Comparison of ENCODE assay signal across 8 mouse cellular contexts in genomic region chr16:32200256-32201003, GRCm38 (mm10). TPM values are rescaled to one million over a fixed set of nuclear protein-coding genes. Genes with fewer than 3 reads are reported as not detected.
DNase-seq lines count a peak whose midpoint lies in the region; ATAC-seq and TF ChIP-seq lines count a peak whose summit lies in the region.

No protein-coding gene starts in this region.

- peaks cover 7% of the 10 kb centered on the region for H3K4me1 ChIP-seq in midbrain, embryonic 10.5 days
- no peaks in the 10 kb centered on the region for H3K4me1 ChIP-seq in midbrain, embryonic 11.5 days (ENCODE audit: control insufficient read depth, insufficient read depth, low read length)
- H3K4me1 ChIP-seq in forebrain, embryonic 10.5 days, result peaks cover 14% of the 10 kb centered on the region
- H3K4me1 ChIP-seq in hindbrain, postnatal 0 days (ENCODE audit: insufficient read depth, low read length), result no peaks in the 10 kb centered on the region
- no peaks in the 10 kb centered on the region for H3K4me1 ChIP-seq in liver, embryonic 15.5 days (replicated peaks)
- peaks cover 9% of the 10 kb centered on the region for H3K4me1 ChIP-seq in neural tube, embryonic 12.5 days

- H3K27ac ChIP-seq in midbrain, embryonic 10.5 days (replicated peaks), result peak overlapping the region; percentile 55; the same call in 1 of the 2 replicates
- no peak overlapping the region for H3K27ac ChIP-seq in midbrain, embryonic 11.5 days (ENCODE audit: low read depth, low read length)
- H3K27ac ChIP-seq in forebrain, embryonic 10.5 days, result peak overlapping the region; percentile 66
- H3K27ac ChIP-seq in hindbrain, postnatal 0 days, result peak overlapping the region; percentile 63
- H3K27ac ChIP-seq in liver, embryonic 15.5 days (replicated peaks), result peak overlapping the region; percentile 38; the same call in 1 of the 2 replicates
- no peak overlapping the region for H3K27ac ChIP-seq in neural tube, embryonic 12.5 days

- no peaks in the 10 kb centered on the region for H3K27me3 ChIP-seq in midbrain, embryonic 10.5 days (ENCODE audit: low read depth, poor library complexity, severe bottlenecking)
- H3K27me3 ChIP-seq in midbrain, embryonic 11.5 days (ENCODE audit: control insufficient read depth, insufficient read depth, low read length), result no peaks in the 10 kb centered on the region
- no peaks in the 10 kb centered on the region for H3K27me3 ChIP-seq in forebrain, embryonic 10.5 days (ENCODE audit: poor library complexity, severe bottlenecking)
- no peaks in the 10 kb centered on the region for H3K27me3 ChIP-seq in hindbrain, postnatal 0 days (ENCODE audit: insufficient read depth, low read length)
- no peaks in the 10 kb centered on the region for H3K27me3 ChIP-seq in liver, embryonic 15.5 days
- peaks cover 8% of the 10 kb centered on the region; the same call in 1 of the 2 replicates for H3K27me3 ChIP-seq in neural tube, embryonic 12.5 days (replicated peaks)

- WGBS in midbrain, embryonic 10.5 days, result 73% methylated on average over 21 of the region's 21 CpGs
- WGBS in midbrain, embryonic 11.5 days, result 70% methylated on average over 21 of the region's 21 CpGs
- 64% methylated on average over 21 of the region's 21 CpGs for WGBS in forebrain, embryonic 10.5 days
- WGBS in hindbrain, postnatal 0 days, result 43% methylated on average over 21 of the region's 21 CpGs
- WGBS in liver, embryonic 15.5 days (ENCODE audit: insufficient replicate concordance), result 65% methylated on average over 21 of the region's 21 CpGs
- WGBS in neural tube, embryonic 12.5 days, result 56% methylated on average over 21 of the region's 21 CpGs

- H3K36me3 ChIP-seq in midbrain, embryonic 10.5 days, result no peaks in the 10 kb centered on the region
- H3K36me3 ChIP-seq in midbrain, embryonic 11.5 days (ENCODE audit: control insufficient read depth, insufficient read depth, low read length), result no peaks in the 10 kb centered on the region
- H3K36me3 ChIP-seq in forebrain, embryonic 10.5 days (replicated peaks), result no peaks in the 10 kb centered on the region
- H3K36me3 ChIP-seq in hindbrain, postnatal 0 days (ENCODE audit: insufficient read depth, low read length), result no peaks in the 10 kb centered on the region
- H3K36me3 ChIP-seq in liver, embryonic 15.5 days (replicated peaks), result no peaks in the 10 kb centered on the region
- no peaks in the 10 kb centered on the region for H3K36me3 ChIP-seq in neural tube, embryonic 12.5 days

- no peak for TF ChIP-seq CTCF in hindbrain, postnatal 0 days (IDR thresholded peaks at IDR 0.05; ENCODE audit: low read depth)

- no peak overlapping the region for H3K4me2 ChIP-seq in midbrain, embryonic 11.5 days
- H3K4me2 ChIP-seq in hindbrain, postnatal 0 days (ENCODE audit: low read depth, low read length), result peak overlapping the region; percentile 42
- H3K4me2 ChIP-seq in liver, embryonic 15.5 days, result peak overlapping the region; percentile 39
- H3K4me2 ChIP-seq in neural tube, embryonic 12.5 days (replicated peaks), result peak overlapping the region; percentile 38

- H3K4me3 ChIP-seq in midbrain, embryonic 10.5 days, result 0 out of 2 replicates have a peak overlapping the region, but pooled peaks have one; percentile 2
- no peak overlapping the region for H3K4me3 ChIP-seq in midbrain, embryonic 11.5 days (ENCODE audit: low read depth, low read length)
- peak overlapping the region; percentile 0 for H3K4me3 ChIP-seq in forebrain, embryonic 10.5 days
- peak overlapping the region; percentile 10; the same call in 1 of the 2 replicates for H3K4me3 ChIP-seq in hindbrain, postnatal 0 days (ENCODE audit: low read length)
- H3K4me3 ChIP-seq in liver, embryonic 15.5 days (replicated peaks), result peak overlapping the region; percentile 49
- H3K4me3 ChIP-seq in neural tube, embryonic 12.5 days, result no peak overlapping the region

- no peak for DNase-seq in midbrain, embryonic 10.5 days (ENCODE audit: low spot score)
- DNase-seq in midbrain, embryonic 11.5 days (ENCODE audit: low spot score, missing footprints), result no peak
- peak; percentile 35 for DNase-seq in forebrain, embryonic 10.5 days (ENCODE audit: extremely low spot score, low spot score)
- DNase-seq in hindbrain, postnatal 0 days (ENCODE audit: low spot score), result peak; percentile 49
- no peak for DNase-seq in urinary bladder, postnatal 25 days (ENCODE audit: low spot score)
- no peak for DNase-seq in frontal cortex, postnatal 10 days (ENCODE audit: low spot score in 2 of 2)

- H3K9me3 ChIP-seq in midbrain, embryonic 10.5 days (replicated peaks), result peaks cover 4% of the 10 kb centered on the region; the same call in 1 of the 2 replicates
- no peaks in the 10 kb centered on the region; the same call in 1 of the 2 replicates for H3K9me3 ChIP-seq in midbrain, embryonic 11.5 days (ENCODE audit: control insufficient read depth, low read length)
- peaks cover 6% of the 10 kb centered on the region; the same call in 1 of the 2 replicates for H3K9me3 ChIP-seq in forebrain, embryonic 10.5 days
- H3K9me3 ChIP-seq in hindbrain, postnatal 0 days (ENCODE audit: low read length), result no peaks in the 10 kb centered on the region
- no peaks in the 10 kb centered on the region for H3K9me3 ChIP-seq in liver, embryonic 15.5 days (replicated peaks)
- 0 out of 2 replicates have a peak, but pooled peaks cover 3% of the 10 kb centered on the region for H3K9me3 ChIP-seq in neural tube, embryonic 12.5 days

- no peak overlapping the region for H3K9ac ChIP-seq in midbrain, embryonic 11.5 days (ENCODE audit: low read length)
- H3K9ac ChIP-seq in hindbrain, postnatal 0 days (replicated peaks; ENCODE audit: low read length), result no peak overlapping the region
- peak overlapping the region; percentile 15; the same call in 1 of the 2 replicates for H3K9ac ChIP-seq in liver, embryonic 15.5 days
- H3K9ac ChIP-seq in neural tube, embryonic 12.5 days, result no peak overlapping the region

- no peak for ATAC-seq in midbrain, embryonic 11.5 days (ENCODE audit: low FRiP score)
- ATAC-seq in hindbrain, postnatal 0 days, result peak; percentile 67; the same call in 1 of the 2 replicates
- no peak for ATAC-seq in liver, embryonic 15.5 days (ENCODE audit: insufficient read depth)
- peak; percentile 66 for ATAC-seq in neural tube, embryonic 12.5 days (ENCODE audit: low FRiP score, low read depth)

RNA-seq across cellular contexts. Expression of gene Bex6, which starts 20.8 kb away (rescaled TPM):
- 0.25 TPM in 1 of 2 replicates, not detected in the other for polyA plus RNA-seq in midbrain, embryonic 10.5 days (2016; fragmentation: Nextera tagmentation; extraction: Ambion mirVana)
- polyA plus RNA-seq in midbrain, embryonic 11.5 days (2014; fragmentation: Nextera tagmentation; extraction: Ambion mirVana), result 0.23 TPM in 1 of 2 replicates, not detected in the other
- 0.62 TPM in 1 of 2 replicates, not detected in the other for polyA plus RNA-seq in forebrain, embryonic 10.5 days (2016; fragmentation: Nextera tagmentation; extraction: Ambion mirVana)
- total RNA-seq in hindbrain, postnatal 0 days (2014; rRNA removed), result not detected in 2 replicates
- polyA plus RNA-seq in hindbrain, postnatal 0 days (2015; fragmentation: Nextera tagmentation; extraction: Ambion mirVana), result not detected in 2 replicates
- polyA plus RNA-seq in liver, embryonic 15.5 days (2015; fragmentation: Nextera tagmentation; extraction: Ambion mirVana), result 1.3 and 1.5 TPM in 2 replicates
- not detected in 2 replicates for polyA plus RNA-seq in neural tube, embryonic 12.5 days (2016; fragmentation: Nextera tagmentation; extraction: Ambion mirVana)

RNA-seq across cellular contexts. Expression of gene Nrros, which starts 35.0 kb away (rescaled TPM):
- polyA plus RNA-seq in midbrain, embryonic 10.5 days (2016; fragmentation: Nextera tagmentation; extraction: Ambion mirVana), result 8.9 and 9.1 TPM in 2 replicates
- 7.4 and 10.3 TPM in 2 replicates for polyA plus RNA-seq in midbrain, embryonic 11.5 days (2014; fragmentation: Nextera tagmentation; extraction: Ambion mirVana)
- 7.3 and 9.3 TPM in 2 replicates for polyA plus RNA-seq in forebrain, embryonic 10.5 days (2016; fragmentation: Nextera tagmentation; extraction: Ambion mirVana)
- 8.7 and 17.3 TPM in 2 replicates for total RNA-seq in hindbrain, postnatal 0 days (2014; rRNA removed)
- 5.4 and 6.7 TPM in 2 replicates for polyA plus RNA-seq in hindbrain, postnatal 0 days (2015; fragmentation: Nextera tagmentation; extraction: Ambion mirVana)
- 24.1 and 24.5 TPM in 2 replicates for polyA plus RNA-seq in liver, embryonic 15.5 days (2015; fragmentation: Nextera tagmentation; extraction: Ambion mirVana)
- 6.7 and 9.0 TPM in 2 replicates for polyA plus RNA-seq in neural tube, embryonic 12.5 days (2016; fragmentation: Nextera tagmentation; extraction: Ambion mirVana)

RNA-seq across cellular contexts. Expression of gene Fbxo45, which starts 46.5 kb away (rescaled TPM):
- polyA plus RNA-seq in midbrain, embryonic 10.5 days (2016; fragmentation: Nextera tagmentation; extraction: Ambion mirVana), result 7.0 and 8.6 TPM in 2 replicates
- 22.1 and 22.8 TPM in 2 replicates for polyA plus RNA-seq in midbrain, embryonic 11.5 days (2014; fragmentation: Nextera tagmentation; extraction: Ambion mirVana)
- 8.3 and 9.8 TPM in 2 replicates for polyA plus RNA-seq in forebrain, embryonic 10.5 days (2016; fragmentation: Nextera tagmentation; extraction: Ambion mirVana)
- total RNA-seq in hindbrain, postnatal 0 days (2014; rRNA removed), result 29.1 and 30.6 TPM in 2 replicates
- polyA plus RNA-seq in hindbrain, postnatal 0 days (2015; fragmentation: Nextera tagmentation; extraction: Ambion mirVana), result 16.0 and 16.3 TPM in 2 replicates
- 4.9 and 6.3 TPM in 2 replicates for polyA plus RNA-seq in liver, embryonic 15.5 days (2015; fragmentation: Nextera tagmentation; extraction: Ambion mirVana)
- 28.1 and 31.0 TPM in 2 replicates for polyA plus RNA-seq in neural tube, embryonic 12.5 days (2016; fragmentation: Nextera tagmentation; extraction: Ambion mirVana)

RNA-seq across cellular contexts. Expression of gene Wdr53, which starts 46.6 kb away (rescaled TPM):
- polyA plus RNA-seq in midbrain, embryonic 10.5 days (2016; fragmentation: Nextera tagmentation; extraction: Ambion mirVana), result 18.6 and 19.2 TPM in 2 replicates
- 16.4 and 19.0 TPM in 2 replicates for polyA plus RNA-seq in midbrain, embryonic 11.5 days (2014; fragmentation: Nextera tagmentation; extraction: Ambion mirVana)
- 18.0 and 19.9 TPM in 2 replicates for polyA plus RNA-seq in forebrain, embryonic 10.5 days (2016; fragmentation: Nextera tagmentation; extraction: Ambion mirVana)
- total RNA-seq in hindbrain, postnatal 0 days (2014; rRNA removed), result 5.4 and 11.3 TPM in 2 replicates
- 13.5 and 14.1 TPM in 2 replicates for polyA plus RNA-seq in hindbrain, postnatal 0 days (2015; fragmentation: Nextera tagmentation; extraction: Ambion mirVana)
- polyA plus RNA-seq in liver, embryonic 15.5 days (2015; fragmentation: Nextera tagmentation; extraction: Ambion mirVana), result 10.3 and 11.1 TPM in 2 replicates
- 16.2 and 16.3 TPM in 2 replicates for polyA plus RNA-seq in neural tube, embryonic 12.5 days (2016; fragmentation: Nextera tagmentation; extraction: Ambion mirVana)

Comparison
In these comparisons a context has a peak if more than half of its experiments do, and no peak if none do; other contexts are left out.
1. H3K27ac ChIP-seq: peak in midbrain, embryonic 10.5 days (single experiment), forebrain, embryonic 10.5 days (single experiment), hindbrain, postnatal 0 days (single experiment) and liver, embryonic 15.5 days (single experiment); none in midbrain, embryonic 11.5 days (single experiment) and neural tube, embryonic 12.5 days (single experiment).
2. H3K4me3 ChIP-seq: peak in midbrain, embryonic 10.5 days (single experiment), forebrain, embryonic 10.5 days (single experiment), hindbrain, postnatal 0 days (single experiment) and liver, embryonic 15.5 days (single experiment); none in midbrain, embryonic 11.5 days (single experiment) and neural tube, embryonic 12.5 days (single experiment).
3. DNase-seq: peak in forebrain, embryonic 10.5 days (single experiment) and hindbrain, postnatal 0 days (single experiment); none in midbrain, embryonic 10.5 days (single experiment), midbrain, embryonic 11.5 days (single experiment), urinary bladder, postnatal 25 days (single experiment) and frontal cortex, postnatal 10 days (0 of 2).
4. ATAC-seq: peak in hindbrain, postnatal 0 days (single experiment) and neural tube, embryonic 12.5 days (single experiment); none in midbrain, embryonic 11.5 days (single experiment) and liver, embryonic 15.5 days (single experiment).